Mouse (Mus musculus) olfactory bulb, adult 2 months (tissue): ENCODE measurements around the gene Zzef1.

Experiments used
- CTCF ChIP-seq: fragments of 200-500 bp; IDR thresholded peaks from 2 replicates; pipeline ENCODE4 v1.5.1; 2012; ENCODE audit warnings: low read depth, mild to moderate bottlenecking, low read length, moderate library complexity; ENCODE audit not compliant: insufficient read depth
- POLR2A ChIP-seq: fragments of 200-500 bp; IDR thresholded peaks from 2 replicates; pipeline ENCODE4 v1.6.1; 2012; ENCODE audit warnings: mild to moderate bottlenecking, low read depth, low read length, moderate library complexity; ENCODE audit not compliant: insufficient read depth

DNA sequence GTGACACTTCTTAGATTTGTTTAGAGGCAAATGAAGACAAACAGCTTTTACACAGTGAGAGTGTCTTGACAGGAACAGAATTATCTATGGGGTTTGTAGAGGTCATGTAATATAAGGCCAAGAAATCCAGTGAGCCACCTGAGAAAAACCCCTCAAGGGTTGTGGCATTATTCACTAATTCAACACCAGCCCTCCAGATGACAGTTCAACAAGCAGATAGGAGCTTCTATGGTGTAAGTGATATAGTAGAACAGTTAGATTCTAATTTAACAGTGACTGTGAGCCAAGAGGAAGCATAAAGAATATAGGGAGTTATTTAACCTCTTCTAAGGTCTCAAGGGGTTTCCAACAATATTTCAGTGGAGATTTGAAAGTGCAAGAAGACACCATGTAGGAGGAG, 2.1 kb downstream of the Zzef1 start:
- TF ChIP-seq POLR2A (no peak), CTCF (no peak)
